Mouse (Mus musculus): Measurements from ENCODE around the gene Csmd2. TPM values are rescaled to one million over a fixed set of nuclear protein-coding genes. Genes with fewer than 3 reads are reported as not detected.
A peak's percentile ranks its signal among the peaks of the same experiment; 100 is the strongest.

The Csmd2 gene
- total RNA-seq, 2 experiments from 2014 or later = 0.15 to 0.22 TPM

DNA sequence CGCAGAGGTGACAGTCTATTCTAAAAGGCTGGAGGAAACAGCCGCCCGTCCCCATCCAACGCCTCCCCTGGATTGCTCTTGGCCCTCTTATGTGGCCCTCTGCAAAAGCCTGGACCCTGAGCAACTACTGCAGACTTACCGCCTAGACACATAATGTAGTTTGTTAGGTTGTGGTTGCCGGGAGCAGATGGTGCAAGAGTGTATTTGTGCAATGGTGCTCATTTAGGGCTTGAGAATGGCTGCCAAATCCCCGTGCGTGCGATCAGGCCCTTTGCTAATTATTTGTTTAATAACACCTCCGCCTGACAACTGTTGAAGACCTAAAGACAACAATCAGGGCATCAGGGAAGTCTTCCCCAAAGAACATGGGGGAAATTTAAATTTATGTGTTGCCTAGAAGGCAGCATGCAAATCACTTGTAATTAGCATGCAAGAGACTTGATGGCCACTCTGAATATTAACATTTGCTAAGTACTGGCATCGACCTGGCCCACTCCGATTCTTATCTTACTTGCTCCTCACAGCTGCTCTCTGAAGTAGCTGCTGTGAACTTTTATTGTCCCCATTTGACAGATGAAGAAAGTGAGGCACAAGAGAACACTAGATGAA lies 147.5 kb downstream of the Csmd2 start:
- no peak for DNase-seq
- intact Hi-C loops (cut with DNase I) = no loop called here

DNA sequence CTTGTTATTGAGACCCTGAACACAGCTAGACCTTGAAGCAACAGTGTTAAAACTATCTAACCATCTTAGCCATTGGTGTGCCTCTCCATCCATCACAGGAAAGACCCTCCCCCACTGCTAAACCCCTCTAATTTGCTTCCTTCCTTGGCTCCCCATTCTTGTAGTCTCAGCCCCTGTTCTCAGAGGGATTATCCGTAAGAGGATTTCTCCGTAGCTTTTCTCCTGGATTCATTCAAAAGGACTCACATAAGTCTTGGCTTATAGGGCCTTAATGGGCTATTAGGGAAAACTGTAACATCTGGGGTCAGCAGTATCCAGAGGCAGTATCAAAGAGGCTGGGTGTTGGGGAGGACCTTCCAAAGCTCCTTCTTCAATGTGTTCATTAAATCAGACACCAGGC lies 152.3 kb downstream of the Csmd2 start:
- no peak for DNase-seq
- intact Hi-C loops (cut with DNase I) = no loop called here

DNA sequence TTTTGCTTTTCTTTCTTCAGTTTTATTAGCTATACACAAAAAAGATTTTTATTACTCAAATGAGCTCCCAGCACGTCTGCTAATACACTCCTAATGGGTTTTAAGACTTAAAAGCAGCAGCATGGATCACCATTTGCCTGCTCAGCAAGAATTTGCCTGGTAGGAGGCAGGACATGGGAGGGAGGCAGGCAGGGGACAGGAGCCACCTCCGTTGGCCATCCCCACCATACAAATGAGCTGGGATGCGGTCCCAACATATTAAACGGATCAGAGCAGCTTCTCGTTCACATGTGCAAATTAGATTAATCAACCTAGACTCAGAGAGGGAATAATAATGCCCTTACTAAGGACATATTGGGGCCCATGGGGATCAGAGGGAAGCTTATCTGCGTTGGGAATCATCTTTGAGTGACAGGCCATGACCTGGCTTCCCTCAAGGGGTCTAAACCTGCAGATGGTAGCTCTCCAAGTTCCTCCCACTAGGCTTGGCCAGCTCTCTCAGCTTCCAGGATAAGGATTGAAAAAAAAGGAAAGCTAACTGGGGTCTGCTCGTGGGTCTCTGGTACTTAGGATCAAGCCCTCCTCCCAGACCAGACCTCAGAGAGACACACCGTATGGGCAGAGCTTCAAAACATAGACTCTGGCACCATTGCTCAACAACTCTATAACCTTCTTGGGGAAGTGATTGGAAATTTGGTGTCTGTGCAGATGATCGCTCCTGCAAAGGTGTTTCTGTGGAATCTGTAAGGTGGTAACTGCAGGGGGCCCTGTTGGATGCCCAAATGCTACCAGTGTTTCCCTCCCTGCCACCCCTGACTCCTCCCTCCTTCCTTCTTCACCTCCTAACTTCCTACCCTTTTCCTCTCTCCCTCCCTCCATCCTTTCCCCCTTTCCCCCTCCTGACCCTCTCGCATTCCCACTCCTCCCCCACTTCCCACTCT lies 153.8 kb downstream of the Csmd2 start:
- no peak for DNase-seq
- intact Hi-C loops (cut with DNase I) = no loop called here

DNA sequence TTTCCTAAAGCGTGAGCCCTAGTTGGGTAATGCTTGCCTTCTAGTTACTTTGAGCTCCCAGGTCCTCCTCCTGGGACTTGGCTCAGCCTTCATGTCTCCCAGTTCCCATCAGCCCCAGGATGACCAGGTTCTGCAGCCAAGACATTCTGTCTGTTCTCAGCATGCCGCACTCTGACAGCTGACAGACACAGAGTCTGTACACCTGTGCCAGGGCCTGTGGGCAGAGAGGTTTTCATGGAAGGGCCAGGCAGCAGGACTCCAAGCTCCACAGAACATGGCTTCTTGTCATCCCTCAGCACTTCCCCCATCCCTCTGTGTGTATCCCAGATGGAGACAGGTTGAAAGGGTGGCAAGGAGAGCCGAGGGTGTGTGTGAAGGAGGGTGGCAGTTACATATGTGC lies 154.6 kb downstream of the Csmd2 start:
- intact Hi-C loops (cut with DNase I) = no loop called here

GRCm38 (mm10) chr4:128143147-128143546 lies 155.5 kb downstream of the Csmd2 start:
- intact Hi-C loops (cut with DNase I) = no loop called here

More for the DNA sequence above, 154.6 kb downstream of the Csmd2 start:
- no peak for DNase-seq

GRCm38 (mm10) chr4:128149524-128149923 lies 161.9 kb downstream of the Csmd2 start:
- no peak for DNase-seq
- intact Hi-C loops (cut with DNase I) = no loop called here

More at GRCm38 (mm10) chr4:128143147-128143546, 155.5 kb downstream of the Csmd2 start:
- no peak for DNase-seq

- intact Hi-C loops (cut with DNase I) = no loop called here
- no peak for DNase-seq
Measured at GRCm38 (mm10) chr4:128152066-128152465, 164.4 kb downstream of the Csmd2 start.

DNA sequence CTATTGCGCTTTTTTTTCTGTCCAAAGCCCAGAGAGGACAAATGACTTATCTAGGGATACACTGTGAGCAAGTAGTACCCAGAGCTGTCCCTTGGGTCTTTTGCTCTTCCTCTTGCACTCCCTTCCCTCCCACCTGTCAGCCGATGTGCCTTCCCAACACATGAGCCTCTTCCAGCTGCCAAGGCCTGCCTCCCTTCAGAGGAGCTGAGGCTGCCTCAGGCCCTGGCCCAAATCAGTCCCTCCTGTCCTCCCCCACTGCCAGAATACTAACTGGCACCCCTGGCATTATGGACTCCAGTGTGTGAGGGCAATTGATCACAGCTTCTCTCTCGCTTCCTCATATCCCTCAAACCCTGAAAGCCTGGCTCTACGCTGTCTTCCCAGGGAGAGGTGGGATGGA lies 165.5 kb downstream of the Csmd2 start:
- intact Hi-C loops (cut with DNase I) = no loop called here
- DNase-seq = no peak

DNA sequence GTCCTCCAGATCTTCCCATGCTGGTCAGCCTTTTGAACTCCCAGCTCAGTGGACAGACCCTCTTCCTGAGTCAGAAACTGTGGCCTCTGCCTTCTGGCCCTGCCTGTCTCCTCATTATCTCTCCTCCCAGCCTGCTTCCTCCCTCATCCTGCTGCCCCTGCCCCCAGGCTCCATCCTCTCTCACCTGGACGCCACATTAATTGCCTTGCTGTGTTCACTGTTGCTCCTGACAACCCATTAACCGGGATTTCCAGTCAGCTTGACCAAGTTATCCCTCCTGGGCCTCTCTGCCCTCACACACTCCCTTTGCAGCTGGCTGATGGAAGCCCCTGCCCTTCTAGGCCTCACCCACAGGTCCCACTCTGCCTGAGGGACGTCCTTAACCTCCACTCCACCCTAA lies 167.6 kb downstream of the Csmd2 start:
- intact Hi-C loops (cut with DNase I) = no loop called here
- no peak for DNase-seq

- no peak for DNase-seq
- intact Hi-C loops (cut with DNase I) = no loop called here
Measured at GRCm38 (mm10) chr4:128160656-128161055, 173.0 kb downstream of the Csmd2 start.

DNA sequence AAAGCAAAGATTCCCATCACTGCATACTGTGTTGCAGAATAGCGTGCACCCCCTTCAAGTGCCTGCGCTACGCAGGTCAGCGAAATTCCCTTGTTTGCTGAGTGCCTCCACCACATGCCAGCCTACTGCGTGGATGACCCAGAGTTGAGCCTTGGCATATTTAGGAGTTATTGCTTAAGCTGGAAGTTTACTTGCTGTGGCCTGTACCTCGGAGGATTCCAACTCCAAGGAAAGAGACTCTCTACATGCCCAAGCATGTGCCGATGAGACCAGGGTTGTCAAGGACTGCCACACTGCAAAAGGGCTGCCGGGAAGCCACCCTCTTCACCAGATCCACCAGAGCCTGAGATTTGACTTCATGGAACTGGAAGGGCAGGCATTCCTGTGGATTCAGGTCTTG lies 182.5 kb downstream of the Csmd2 start:
- no peak for DNase-seq
- intact Hi-C loops (cut with DNase I) = no loop called here

- intact Hi-C loops (cut with DNase I) = no loop called here
- DNase-seq = no peak
Measured at GRCm38 (mm10) chr4:128171233-128171632, 183.6 kb downstream of the Csmd2 start.

- intact Hi-C loops (cut with DNase I) = no loop called here
- no peak for DNase-seq
Measured at GRCm38 (mm10) chr4:128171701-128172100, 184.0 kb downstream of the Csmd2 start.

GRCm38 (mm10) chr4:128178974-128179373 lies 191.3 kb downstream of the Csmd2 start:
- DNase-seq = no peak
- intact Hi-C loops (cut with DNase I) = no loop called here

- intact Hi-C loops (cut with DNase I) = no loop called here
- peak; percentile 3 to 5 for DNase-seq
Measured at GRCm38 (mm10) chr4:128179581-128179980, 191.9 kb downstream of the Csmd2 start.

- intact Hi-C loops (cut with DNase I) = no loop called here
- no peak for DNase-seq
Measured at GRCm38 (mm10) chr4:128184747-128185146, 197.1 kb downstream of the Csmd2 start.

- intact Hi-C loops (cut with DNase I) = no loop called here
Measured at GRCm38 (mm10) chr4:128194454-128194853, 206.8 kb downstream of the Csmd2 start.

DNA sequence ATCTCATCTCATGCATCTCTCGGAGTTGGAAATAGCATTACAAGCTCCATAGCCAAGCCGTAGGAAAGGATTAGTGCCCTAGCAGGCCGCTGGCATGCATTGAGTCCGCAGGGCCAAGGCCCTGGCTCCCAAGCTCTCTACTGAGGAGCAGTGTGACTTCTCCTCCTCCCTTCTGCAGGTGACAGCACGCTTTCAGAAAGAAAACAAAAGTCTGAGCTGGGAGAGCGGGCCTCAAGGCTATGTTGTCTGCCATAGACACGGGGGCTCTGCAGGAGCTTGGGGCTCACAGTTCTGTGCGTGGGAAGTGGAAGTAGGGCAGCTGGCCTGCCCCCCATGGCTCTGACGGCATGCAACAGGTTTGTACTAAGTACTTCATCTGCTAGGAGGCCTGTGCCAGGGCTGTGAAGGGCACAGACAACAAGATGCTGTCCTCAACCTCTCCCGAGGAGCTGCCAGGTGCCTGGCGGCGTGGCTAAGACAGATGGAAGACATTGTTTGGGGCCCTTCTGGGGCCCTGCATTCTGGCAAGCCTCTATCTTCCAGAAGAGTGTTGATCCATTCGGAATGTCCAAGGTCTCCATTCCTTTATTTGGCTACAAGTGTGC lies 230.4 kb downstream of the Csmd2 start:
- peak in 1 of 2 experiments; percentile 3 for DNase-seq
- intact Hi-C loops (cut with DNase I) = no loop called here

More at GRCm38 (mm10) chr4:128194454-128194853, 206.8 kb downstream of the Csmd2 start:
- no peak for DNase-seq

DNA sequence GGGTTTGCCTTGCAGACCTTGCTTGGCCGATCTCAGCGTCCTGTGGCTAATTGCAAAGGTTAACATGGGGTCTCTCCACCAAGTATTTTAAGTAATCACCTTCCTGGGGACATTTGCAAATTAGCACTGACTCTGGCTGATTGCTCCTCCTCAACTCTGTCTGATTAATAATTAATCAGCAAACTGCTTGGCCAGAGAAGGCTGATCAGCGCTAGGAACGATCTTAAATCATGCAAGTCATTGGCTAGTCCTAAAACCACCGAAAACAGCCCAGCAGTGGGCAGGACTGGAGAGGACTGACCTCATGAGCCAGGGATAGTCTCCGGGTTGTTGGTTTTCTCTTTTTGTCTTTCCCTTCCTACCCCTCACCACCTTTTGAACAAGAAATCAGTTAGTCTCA lies 236.8 kb downstream of the Csmd2 start:
- intact Hi-C loops (cut with DNase I) = no loop called here
- DNase-seq = no peak

GRCm38 (mm10) chr4:128227377-128228316 lies 240.0 kb downstream of the Csmd2 start:
- no peak for DNase-seq
- intact Hi-C loops (cut with DNase I) = no loop called here

Measured in heart, postnatal 10 days (tissue).